Mouse (Mus musculus): ENCODE results near the gene Itga2. TPM values are rescaled to one million over a fixed set of nuclear protein-coding genes. Genes with fewer than 3 reads are reported as not detected.

The Itga2 gene
- polyA plus RNA-seq, 1 experiment from 2014 or later = 1.3 TPM

DNA sequence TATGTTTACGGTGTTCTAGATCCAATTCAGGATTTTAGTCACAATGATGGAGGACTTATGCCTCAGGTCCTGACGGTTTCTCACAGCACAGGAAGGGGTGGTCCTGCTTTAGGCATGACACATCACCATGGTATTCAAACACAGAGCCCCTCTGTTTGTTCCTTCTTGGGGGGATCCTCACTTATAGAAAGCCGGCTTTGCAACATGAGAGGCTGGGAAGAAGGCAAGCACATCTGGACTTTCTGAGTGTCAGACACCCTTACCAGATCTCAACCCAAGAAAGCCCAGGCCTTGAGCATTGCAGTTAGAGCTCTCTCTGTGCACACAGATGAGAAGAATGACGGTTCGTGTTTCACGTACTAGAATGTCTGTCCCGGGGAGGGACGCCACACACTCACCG, 92.8 kb downstream of the Itga2 start:
- Histone ChIP-seq H3K36me3 (replicated peaks) (no peaks in the 10 kb centered on the region), H3K27ac (no peak overlapping the region; the same call in 1 of the 2 replicates), H3K9ac (no peak overlapping the region), H3K4me3 (replicated peaks) (no peak overlapping the region), H3K4me2 (no peak overlapping the region), H3K27me3 (no peaks in the 10 kb centered on the region), H3K9me3 (no peaks in the 10 kb centered on the region), H3K4me1 (peaks cover 9% of the 10 kb centered on the region)
- WGBS = 82% methylated on average over 9 of the region's 9 CpGs
- peak; percentile 44; the same call in 1 of the 2 replicates for ATAC-seq (ENCODE audit: low FRiP score)

GRCm38 (mm10) chr13:114838535-114838990, 93.3 kb downstream of the Itga2 start:
- H3K4me2 ChIP-seq = no peak overlapping the region
- H3K9ac ChIP-seq = no peak overlapping the region
- H3K4me1 ChIP-seq = peaks cover 9% of the 10 kb centered on the region
- H3K4me3 ChIP-seq (replicated peaks) = no peak overlapping the region
- no peaks in the 10 kb centered on the region for H3K36me3 ChIP-seq (replicated peaks)
- WGBS = 37% methylated on average over 5 of the region's 5 CpGs
- no peaks in the 10 kb centered on the region for H3K27me3 ChIP-seq
- peak; percentile 74 for ATAC-seq (ENCODE audit: low FRiP score)
- H3K9me3 ChIP-seq = no peaks in the 10 kb centered on the region
- peak overlapping the region; percentile 75 for H3K27ac ChIP-seq

GRCm38 (mm10) chr13:114837061-114837460, 94.8 kb downstream of the Itga2 start:
- WGBS = 89% methylated on average over 7 of the region's 7 CpGs
- ATAC-seq (ENCODE audit: low FRiP score) = no peak
- no peaks in the 10 kb centered on the region for H3K27me3 ChIP-seq

DNA sequence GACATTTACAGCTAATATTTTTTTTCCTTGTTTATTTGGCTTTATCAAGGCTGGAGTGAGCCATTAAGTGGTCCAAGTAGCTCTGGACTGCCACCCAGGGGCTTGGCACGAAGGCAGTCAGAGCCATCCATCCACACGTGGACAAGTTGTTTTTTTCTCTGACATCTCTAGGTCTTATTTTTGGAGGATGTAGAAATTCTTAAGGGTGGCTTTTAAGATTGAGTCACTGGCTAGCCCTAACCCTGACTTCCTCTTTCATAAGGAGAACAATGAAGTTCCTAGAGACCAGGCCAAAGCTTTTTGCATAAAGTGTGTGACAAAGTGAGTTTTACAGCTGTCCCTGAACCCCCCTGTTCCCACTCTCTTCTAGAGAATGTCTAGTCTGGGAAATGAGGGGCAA, 97.3 kb downstream of the Itga2 start:
- Histone ChIP-seq H3K4me1 (peaks cover 9% of the 10 kb centered on the region; the same call in 1 of the 2 replicates), H3K9me3 (no peaks in the 10 kb centered on the region), H3K36me3 (replicated peaks) (peaks cover 14% of the 10 kb centered on the region), H3K4me3 (replicated peaks) (no peak overlapping the region), H3K4me2 (no peak overlapping the region), H3K9ac (no peak overlapping the region), H3K27ac (no peak overlapping the region), H3K27me3 (no peaks in the 10 kb centered on the region)
- 67% methylated on average over 2 of the region's 2 CpGs for WGBS
- ATAC-seq (ENCODE audit: low FRiP score) = no peak

More at GRCm38 (mm10) chr13:114837061-114837460, 94.8 kb downstream of the Itga2 start:
- no peak overlapping the region for H3K27ac ChIP-seq
- H3K4me3 ChIP-seq (replicated peaks) = no peak overlapping the region
- peaks cover 9% of the 10 kb centered on the region for H3K4me1 ChIP-seq
- H3K9me3 ChIP-seq = no peaks in the 10 kb centered on the region
- no peak overlapping the region for H3K4me2 ChIP-seq
- no peak overlapping the region for H3K9ac ChIP-seq
- no peaks in the 10 kb centered on the region for H3K36me3 ChIP-seq (replicated peaks)

DNA sequence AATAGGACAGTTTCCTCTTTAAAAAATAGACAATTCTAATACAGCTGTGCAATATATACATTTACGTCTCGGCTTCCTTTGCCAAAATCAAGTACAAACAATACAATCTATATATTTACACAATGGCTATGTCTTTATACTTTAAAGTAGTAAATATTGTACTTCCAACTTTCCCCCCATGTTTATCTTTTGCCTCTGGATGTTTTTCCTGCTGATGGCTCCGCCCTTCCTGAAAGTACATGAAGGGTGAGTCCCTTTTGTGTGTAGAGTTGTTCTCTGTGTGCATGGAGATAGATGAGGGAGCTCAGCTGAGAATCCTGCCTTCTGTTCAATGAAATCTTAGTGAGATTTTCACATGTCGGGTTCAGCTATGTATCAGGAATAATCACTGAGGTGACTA, 98.5 kb downstream of the Itga2 start:
- H3K4me3 ChIP-seq (replicated peaks) = no peak overlapping the region
- no peak overlapping the region for H3K27ac ChIP-seq
- H3K27me3 ChIP-seq = no peaks in the 10 kb centered on the region
- no peak overlapping the region for H3K9ac ChIP-seq
- H3K36me3 ChIP-seq (replicated peaks) = peaks cover 16% of the 10 kb centered on the region
- no peak overlapping the region for H3K4me2 ChIP-seq
- ATAC-seq (ENCODE audit: low FRiP score) = no peak
- H3K4me1 ChIP-seq = peaks cover 2% of the 10 kb centered on the region; the same call in 1 of the 2 replicates
- no peaks in the 10 kb centered on the region for H3K9me3 ChIP-seq
- WGBS = 92% methylated on average over 4 of the region's 4 CpGs

GRCm38 (mm10) chr13:114832761-114833160, 99.1 kb downstream of the Itga2 start:
- H3K27me3 ChIP-seq = no peaks in the 10 kb centered on the region
- no peak overlapping the region for H3K4me3 ChIP-seq (replicated peaks)
- no peaks in the 10 kb centered on the region for H3K9me3 ChIP-seq
- H3K4me2 ChIP-seq = no peak overlapping the region
- no peak overlapping the region for H3K9ac ChIP-seq
- 68% methylated on average over 5 of the region's 5 CpGs for WGBS
- H3K36me3 ChIP-seq (replicated peaks) = peaks cover 21% of the 10 kb centered on the region
- ATAC-seq (ENCODE audit: low FRiP score) = no peak
- H3K4me1 ChIP-seq = no peaks in the 10 kb centered on the region
- no peak overlapping the region for H3K27ac ChIP-seq

- Histone ChIP-seq H3K27me3 (no peaks in the 10 kb centered on the region), H3K36me3 (replicated peaks) (peaks cover 34% of the 10 kb centered on the region), H3K4me3 (replicated peaks) (no peak overlapping the region), H3K27ac (no peak overlapping the region), H3K9me3 (no peaks in the 10 kb centered on the region), H3K9ac (no peak overlapping the region), H3K4me2 (no peak overlapping the region), H3K4me1 (no peaks in the 10 kb centered on the region)
- 82% methylated on average over 4 of the region's 4 CpGs for WGBS
- peak; percentile 66 for ATAC-seq (ENCODE audit: low FRiP score)
These were observed 100.5 kb downstream of the Itga2 start for GRCm38 (mm10) chr13:114831367-114831833.

DNA sequence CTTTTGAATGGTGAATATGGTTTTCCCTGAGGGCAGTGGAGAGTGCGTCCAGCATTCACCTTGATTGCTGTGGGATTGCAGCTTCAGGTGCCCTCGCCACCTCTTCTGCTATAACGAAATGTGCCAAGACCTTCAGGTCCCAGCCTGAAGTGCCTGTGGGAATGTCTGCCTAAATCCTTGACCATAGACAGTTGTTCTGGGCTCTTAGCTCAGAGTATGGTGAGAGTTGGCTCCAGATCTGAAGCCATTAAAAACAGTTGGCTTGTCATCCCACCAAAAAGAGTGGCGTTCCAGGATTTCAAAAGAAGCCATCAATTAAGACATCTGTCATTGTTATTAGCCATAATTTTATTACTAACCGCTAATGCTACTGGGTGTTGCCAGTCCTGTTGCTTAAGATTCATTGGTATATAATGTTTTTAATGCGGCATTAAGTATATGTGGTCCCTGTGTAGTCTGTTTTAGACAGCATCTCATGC, 106.5 kb downstream of the Itga2 start:
- H3K9me3 ChIP-seq = no peaks in the 10 kb centered on the region
- H3K4me3 ChIP-seq (replicated peaks) = no peak overlapping the region
- ATAC-seq (ENCODE audit: low FRiP score) = no peak
- H3K27me3 ChIP-seq = no peaks in the 10 kb centered on the region
- H3K36me3 ChIP-seq (replicated peaks) = peaks cover 28% of the 10 kb centered on the region
- H3K4me2 ChIP-seq = no peak overlapping the region
- H3K27ac ChIP-seq = no peak overlapping the region
- 95% methylated on average over 6 of the region's 6 CpGs for WGBS
- H3K4me1 ChIP-seq = no peaks in the 10 kb centered on the region
- H3K9ac ChIP-seq = no peak overlapping the region

- Histone ChIP-seq H3K4me3 (replicated peaks) (no peak overlapping the region), H3K4me1 (peaks cover 9% of the 10 kb centered on the region), H3K9ac (no peak overlapping the region), H3K27ac (no peak overlapping the region), H3K9me3 (no peaks in the 10 kb centered on the region), H3K27me3 (no peaks in the 10 kb centered on the region), H3K4me2 (no peak overlapping the region), H3K36me3 (replicated peaks) (peaks cover 17% of the 10 kb centered on the region)
- 94% methylated on average over 2 of the region's 2 CpGs for WGBS
- ATAC-seq (ENCODE audit: low FRiP score) = no peak
These were observed 109.0 kb downstream of the Itga2 start for GRCm38 (mm10) chr13:114822871-114823270.

DNA sequence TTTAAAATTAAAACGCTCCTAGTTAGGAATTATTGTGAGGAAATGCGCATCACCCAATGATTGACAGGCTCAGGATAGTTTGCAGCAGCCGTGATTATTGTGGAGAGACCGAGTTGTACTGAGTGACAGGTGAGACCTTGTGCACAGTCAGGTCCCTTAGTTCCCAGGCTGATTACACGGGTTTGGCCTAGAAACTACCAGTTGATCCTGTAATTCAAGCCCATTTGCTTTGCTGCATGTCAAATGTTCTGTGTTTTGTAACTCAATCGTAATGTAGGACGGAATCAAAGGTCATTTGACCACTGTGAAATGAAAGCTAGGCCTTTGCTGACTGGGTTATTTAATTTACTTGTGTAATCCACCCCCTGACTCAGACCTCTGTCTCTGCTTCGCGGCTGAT, 113.4 kb downstream of the Itga2 start:
- peak overlapping the region; percentile 72 for H3K4me3 ChIP-seq (replicated peaks)
- 28% methylated on average over 9 of the region's 9 CpGs for WGBS
- peak overlapping the region; percentile 86 for H3K4me2 ChIP-seq
- ATAC-seq (ENCODE audit: low FRiP score) = peak; percentile 78
- H3K36me3 ChIP-seq (replicated peaks) = no peaks in the 10 kb centered on the region
- H3K27ac ChIP-seq = no peak overlapping the region
- H3K4me1 ChIP-seq = peaks cover 15% of the 10 kb centered on the region
- H3K27me3 ChIP-seq = 0 out of 2 replicates have a peak, but pooled peaks cover 4% of the 10 kb centered on the region
- peak overlapping the region; percentile 76 for H3K9ac ChIP-seq
- H3K9me3 ChIP-seq = no peaks in the 10 kb centered on the region

DNA sequence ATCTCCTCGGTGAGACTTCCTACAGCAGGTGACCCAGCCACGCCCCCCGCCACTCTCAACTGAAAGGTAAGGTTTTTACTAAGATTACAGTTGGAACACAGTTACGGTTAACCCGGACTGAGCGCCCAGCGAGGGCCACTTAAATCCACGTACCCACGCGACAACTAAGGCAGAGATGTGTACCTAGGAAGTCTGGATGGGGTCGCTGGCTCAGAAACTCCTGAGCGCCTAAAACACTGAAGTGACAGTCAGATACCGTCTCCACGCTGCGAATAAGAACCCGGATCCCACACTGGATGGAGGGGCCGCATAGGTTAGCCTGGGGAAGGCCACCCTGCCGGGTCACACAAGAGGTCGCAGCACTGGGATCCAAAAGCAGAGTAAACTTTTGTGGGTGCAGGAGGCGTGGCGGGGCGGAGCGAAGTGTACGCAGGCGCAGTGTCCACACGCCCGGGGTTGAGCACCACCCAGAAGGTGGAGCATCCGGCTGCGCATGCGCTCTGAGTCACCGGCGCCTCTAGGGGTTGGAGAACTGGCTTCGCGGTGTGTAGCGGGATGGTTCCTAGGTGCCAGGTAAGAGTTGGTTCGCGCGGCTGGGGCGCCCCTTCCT, 114.0 kb downstream of the Itga2 start, which contains the start of gene Mocs2:
Gene Mocs2, plus strand, starts transcription at position 486 of the 610 bp plus-strand sequence.
- WGBS = 1% methylated on average over 39 of the region's 39 CpGs
- ATAC-seq (ENCODE audit: low FRiP score) = peak; percentile 99
- no peak within 1 kb of the TSS for H3K27ac ChIP-seq

DNA sequence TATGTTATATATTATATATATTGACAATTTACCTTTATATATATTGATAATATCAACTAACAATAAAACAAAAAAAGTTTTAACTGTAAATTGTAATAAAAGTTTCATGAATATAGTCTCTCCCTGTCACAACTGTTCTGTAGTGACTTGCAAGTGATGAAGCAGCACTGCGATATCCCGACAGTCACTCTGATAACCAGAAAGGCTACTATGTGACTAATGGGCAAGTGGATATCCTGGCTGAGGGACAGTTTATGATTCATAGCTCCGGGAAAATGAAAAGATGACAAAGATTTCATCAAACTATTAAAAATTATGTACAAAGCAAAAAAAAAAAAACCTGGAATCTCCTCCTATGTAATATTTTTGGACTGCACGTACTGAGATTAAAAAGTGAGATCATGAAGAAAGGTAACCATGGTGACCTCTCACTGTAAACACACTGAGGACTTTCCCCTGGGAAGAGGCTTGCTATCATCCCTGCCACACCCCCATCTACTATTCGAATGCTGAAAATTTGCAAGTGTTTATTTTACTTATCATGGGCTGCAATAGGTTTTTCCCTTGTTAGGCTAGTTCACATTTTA, 122.2 kb downstream of the Itga2 start:
- Histone ChIP-seq H3K9ac (no peak overlapping the region), H3K4me3 (replicated peaks) (no peak overlapping the region), H3K4me2 (no peak overlapping the region), H3K4me1 (no peaks in the 10 kb centered on the region), H3K27ac (no peak overlapping the region), H3K9me3 (no peaks in the 10 kb centered on the region), H3K36me3 (replicated peaks) (no peaks in the 10 kb centered on the region), H3K27me3 (no peaks in the 10 kb centered on the region)
- 92% methylated on average over 5 of the region's 5 CpGs for WGBS
- no peak for ATAC-seq (ENCODE audit: low FRiP score)

More for the DNA sequence above, 114.0 kb downstream of the Itga2 start, which contains the start of gene Mocs2:
- H3K4me1 ChIP-seq = peaks cover 15% of the 10 kb centered on the region
- H3K36me3 ChIP-seq (replicated peaks) = no peaks in the 10 kb centered on the region
- peak within 1 kb of the TSS; percentile 76 for H3K9ac ChIP-seq
- H3K4me3 ChIP-seq (replicated peaks) = peak within 1 kb of the TSS; percentile 72
- peak within 1 kb of the TSS; percentile 86 for H3K4me2 ChIP-seq
- H3K9me3 ChIP-seq = no peaks in the 10 kb centered on the region
- 0 out of 2 replicates have a peak, but pooled peaks cover 4% of the 10 kb centered on the region for H3K27me3 ChIP-seq

Measured in forebrain, embryonic 12.5 days (tissue).